Mouse (Mus musculus): ENCODE results near the gene Dgat2.

GRCm38 (mm10) chr7:99147494-99147893, 35.0 kb downstream of the Dgat2 start:
- TF ChIP-seq CTCF (IDR thresholded peaks at IDR 0.05; ENCODE audit: low read depth, low read length): no peak
- TF ChIP-seq POLR2A (IDR thresholded peaks at IDR 0.05; ENCODE audit: borderline replicate concordance, low read depth, low read length): no peak

Measured in bone marrow macrophage, adult 2 months (primary cell).